Mouse (Mus musculus): ENCODE data around the gene Nos1. TPM values are rescaled to one million over a fixed set of nuclear protein-coding genes. Genes with fewer than 3 reads are reported as not detected.

The Nos1 gene
- polyA plus RNA-seq, 1 experiment from 2014 or later, result 0.02 TPM

GRCm38 (mm10) chr5:117939402-117939801 is 158.6 kb downstream of the Nos1 start:
- H3K27ac ChIP-seq, result no peak overlapping the region
- no peaks in the 10 kb centered on the region for H3K4me1 ChIP-seq
- WGBS (ENCODE audit: insufficient replicate concordance), result 61% methylated on average over 8 of the region's 8 CpGs
- H3K27me3 ChIP-seq (replicated peaks), result peaks cover 27% of the 10 kb centered on the region
- no peak overlapping the region for H3K4me2 ChIP-seq
- H3K9ac ChIP-seq, result no peak overlapping the region
- no peak overlapping the region for H3K4me3 ChIP-seq
- ATAC-seq, result no peak
- H3K36me3 ChIP-seq, result no peaks in the 10 kb centered on the region
- no peaks in the 10 kb centered on the region for H3K9me3 ChIP-seq (replicated peaks)

- H3K27me3 ChIP-seq (replicated peaks), result peaks cover 15% of the 10 kb centered on the region
- H3K9ac ChIP-seq, result no peak overlapping the region
- H3K9me3 ChIP-seq (replicated peaks), result no peaks in the 10 kb centered on the region
- no peak for ATAC-seq
- no peak overlapping the region for H3K4me2 ChIP-seq
- H3K4me3 ChIP-seq, result no peak overlapping the region
- no peaks in the 10 kb centered on the region for H3K36me3 ChIP-seq
- WGBS (ENCODE audit: insufficient replicate concordance), result 54% methylated on average over 3 of the region's 3 CpGs
- H3K27ac ChIP-seq, result no peak overlapping the region
- H3K4me1 ChIP-seq, result no peaks in the 10 kb centered on the region
These were observed 160.7 kb downstream of the Nos1 start for GRCm38 (mm10) chr5:117941552-117941951.

GRCm38 (mm10) chr5:117946605-117947004 is 165.8 kb downstream of the Nos1 start:
- H3K4me3 ChIP-seq, result no peak overlapping the region
- no peak overlapping the region for H3K4me2 ChIP-seq
- no peaks in the 10 kb centered on the region for H3K4me1 ChIP-seq
- no peaks in the 10 kb centered on the region for H3K36me3 ChIP-seq
- no peak overlapping the region for H3K27ac ChIP-seq
- H3K9ac ChIP-seq, result no peak overlapping the region
- H3K9me3 ChIP-seq (replicated peaks), result no peaks in the 10 kb centered on the region
- no peak for ATAC-seq
- WGBS (ENCODE audit: insufficient replicate concordance), result 25% methylated on average over 4 of the region's 4 CpGs
- H3K27me3 ChIP-seq (replicated peaks), result peaks cover 7% of the 10 kb centered on the region; the same call in 1 of the 2 replicates

GRCm38 (mm10) chr5:117949393-117949792 is 168.6 kb downstream of the Nos1 start:
- no peaks in the 10 kb centered on the region for H3K9me3 ChIP-seq (replicated peaks)
- 73% methylated on average over 10 of the region's 10 CpGs for WGBS (ENCODE audit: insufficient replicate concordance)

GRCm38 (mm10) chr5:117953893-117954292 is 173.1 kb downstream of the Nos1 start:
- WGBS (ENCODE audit: insufficient replicate concordance), result 42% methylated on average over 12 of the region's 12 CpGs
- Histone ChIP-seq H3K4me3 (no peak overlapping the region), H3K27ac (no peak overlapping the region), H3K36me3 (no peaks in the 10 kb centered on the region), H3K9ac (no peak overlapping the region), H3K4me1 (no peaks in the 10 kb centered on the region), H3K4me2 (no peak overlapping the region), H3K27me3 (replicated peaks) (0 out of 2 replicates have a peak, but pooled peaks cover 11% of the 10 kb centered on the region), H3K9me3 (replicated peaks) (no peaks in the 10 kb centered on the region)
- ATAC-seq, result no peak

More at GRCm38 (mm10) chr5:117949393-117949792, 168.6 kb downstream of the Nos1 start:
- Histone ChIP-seq H3K4me1 (no peaks in the 10 kb centered on the region), H3K36me3 (no peaks in the 10 kb centered on the region), H3K27ac (no peak overlapping the region; the same call in 1 of the 2 replicates), H3K27me3 (replicated peaks) (0 out of 2 replicates have a peak, but pooled peaks cover 4% of the 10 kb centered on the region), H3K4me3 (no peak overlapping the region), H3K9ac (0 out of 2 replicates have a peak overlapping the region, but pooled peaks have one; percentile 22), H3K4me2 (no peak overlapping the region)
- no peak for ATAC-seq

- no peak overlapping the region for H3K4me2 ChIP-seq
- H3K9ac ChIP-seq, result no peak overlapping the region
- no peaks in the 10 kb centered on the region for H3K36me3 ChIP-seq
- no peaks in the 10 kb centered on the region for H3K9me3 ChIP-seq (replicated peaks)
- 0 out of 2 replicates have a peak, but pooled peaks cover 11% of the 10 kb centered on the region for H3K27me3 ChIP-seq (replicated peaks)
- no peaks in the 10 kb centered on the region for H3K4me1 ChIP-seq
- no peak overlapping the region for H3K27ac ChIP-seq
- H3K4me3 ChIP-seq, result no peak overlapping the region
- 68% methylated on average over 1 of the region's 1 CpGs for WGBS (ENCODE audit: insufficient replicate concordance)
- ATAC-seq, result no peak
These were observed 173.6 kb downstream of the Nos1 start for GRCm38 (mm10) chr5:117954429-117954828.

GRCm38 (mm10) chr5:117955675-117956420 is 175.0 kb downstream of the Nos1 start:
- WGBS (ENCODE audit: insufficient replicate concordance), result 22% methylated on average over 10 of the region's 10 CpGs
- Histone ChIP-seq H3K27me3 (replicated peaks) (0 out of 2 replicates have a peak, but pooled peaks cover 11% of the 10 kb centered on the region), H3K4me3 (no peak overlapping the region), H3K27ac (no peak overlapping the region), H3K36me3 (no peaks in the 10 kb centered on the region), H3K4me1 (no peaks in the 10 kb centered on the region), H3K9ac (no peak overlapping the region), H3K4me2 (no peak overlapping the region), H3K9me3 (replicated peaks) (no peaks in the 10 kb centered on the region)
- ATAC-seq, result no peak

GRCm38 (mm10) chr5:117964750-117965149 is 183.9 kb downstream of the Nos1 start:
- no peak overlapping the region for H3K27ac ChIP-seq
- H3K4me1 ChIP-seq, result peaks cover 17% of the 10 kb centered on the region
- H3K9ac ChIP-seq, result no peak overlapping the region
- H3K4me3 ChIP-seq, result no peak overlapping the region
- peaks cover 27% of the 10 kb centered on the region for H3K27me3 ChIP-seq (replicated peaks)
- no peak overlapping the region for H3K4me2 ChIP-seq
- no peaks in the 10 kb centered on the region for H3K36me3 ChIP-seq
- no peak for ATAC-seq
- no peaks in the 10 kb centered on the region for H3K9me3 ChIP-seq (replicated peaks)
- WGBS (ENCODE audit: insufficient replicate concordance), result 40% methylated on average over 9 of the region's 9 CpGs

GRCm38 (mm10) chr5:117966956-117967355 is 186.1 kb downstream of the Nos1 start:
- H3K36me3 ChIP-seq, result no peaks in the 10 kb centered on the region
- H3K4me1 ChIP-seq, result peaks cover 17% of the 10 kb centered on the region
- H3K4me2 ChIP-seq, result no peak overlapping the region
- H3K27ac ChIP-seq, result no peak overlapping the region
- H3K9ac ChIP-seq, result no peak overlapping the region
- no peak for ATAC-seq
- WGBS (ENCODE audit: insufficient replicate concordance), result 70% methylated on average over 9 of the region's 9 CpGs
- peaks cover 27% of the 10 kb centered on the region for H3K27me3 ChIP-seq (replicated peaks)
- H3K4me3 ChIP-seq, result no peak overlapping the region
- no peaks in the 10 kb centered on the region for H3K9me3 ChIP-seq (replicated peaks)

GRCm38 (mm10) chr5:117967659-117968069 is 186.8 kb downstream of the Nos1 start:
- no peak overlapping the region for H3K9ac ChIP-seq
- H3K27ac ChIP-seq, result 0 out of 2 replicates have a peak overlapping the region, but pooled peaks have one; percentile 25
- peaks cover 27% of the 10 kb centered on the region for H3K27me3 ChIP-seq (replicated peaks)
- no peaks in the 10 kb centered on the region for H3K36me3 ChIP-seq
- H3K9me3 ChIP-seq (replicated peaks), result no peaks in the 10 kb centered on the region
- H3K4me3 ChIP-seq, result no peak overlapping the region
- H3K4me2 ChIP-seq, result no peak overlapping the region
- 44% methylated on average over 4 of the region's 4 CpGs for WGBS (ENCODE audit: insufficient replicate concordance)
- no peak for ATAC-seq
- peaks cover 17% of the 10 kb centered on the region for H3K4me1 ChIP-seq

GRCm38 (mm10) chr5:117969681-117970427 is 189.0 kb downstream of the Nos1 start:
- H3K4me1 ChIP-seq, result peaks cover 11% of the 10 kb centered on the region
- no peak overlapping the region for H3K4me3 ChIP-seq
- H3K4me2 ChIP-seq, result no peak overlapping the region
- H3K27me3 ChIP-seq (replicated peaks), result peaks cover 14% of the 10 kb centered on the region; the same call in 1 of the 2 replicates
- no peaks in the 10 kb centered on the region for H3K9me3 ChIP-seq (replicated peaks)
- 73% methylated on average over 10 of the region's 10 CpGs for WGBS (ENCODE audit: insufficient replicate concordance)
- no peak overlapping the region for H3K27ac ChIP-seq
- ATAC-seq, result no peak
- H3K36me3 ChIP-seq, result no peaks in the 10 kb centered on the region
- H3K9ac ChIP-seq, result no peak overlapping the region

- Histone ChIP-seq H3K4me3 (peak overlapping the region; percentile 89), H3K4me1 (peaks cover 39% of the 10 kb centered on the region), H3K4me2 (peak overlapping the region; percentile 98), H3K36me3 (peaks cover 22% of the 10 kb centered on the region), H3K27ac (no peak overlapping the region), H3K9ac (no peak overlapping the region), H3K27me3 (replicated peaks) (peaks cover 13% of the 10 kb centered on the region; the same call in 1 of the 2 replicates), H3K9me3 (replicated peaks) (no peaks in the 10 kb centered on the region)
- ATAC-seq, result 0 out of 2 replicates have a peak, but pooled peaks have one; percentile 6
- 19% methylated on average over 19 of the region's 19 CpGs for WGBS (ENCODE audit: insufficient replicate concordance)
These were observed 195.4 kb downstream of the Nos1 start for GRCm38 (mm10) chr5:117976263-117976656.

Data from liver, embryonic 12.5 days (tissue).